Mouse (Mus musculus) lung, embryonic 15.5 days (tissue): Measurements from ENCODE around the gene Arfip1. TPM values are rescaled to one million over a fixed set of nuclear protein-coding genes. Genes with fewer than 3 reads are reported as not detected.
A peak's percentile ranks its signal among the peaks of the same experiment; 100 is the strongest.

Experiments
- ATAC-seq: fragments of 200-750 bp; cut with Nextera tagmentation; 2 replicates; pipeline ENCODE4 v1.8.0; 2017; ENCODE audit warnings: moderate number of reproducible peaks, borderline replicate concordance; ENCODE audit not compliant: low FRiP score, low TSS enrichment; ENCODE audit errors: extremely low read depth
- H3K27ac ChIP-seq: fragments of 300-500 bp; sonication (generic); 2 replicates; pipeline ENCODE4 v1.5.1; 2015; ENCODE audit warnings: moderate library complexity, mild to moderate bottlenecking, inconsistent platforms
- H3K27me3 ChIP-seq: fragments of 300-500 bp; sonication (generic); 2 replicates; pipeline ENCODE4 v1.6.1; 2015; ENCODE audit warnings: inconsistent platforms
- H3K36me3 ChIP-seq: fragments of 300-500 bp; sonication (generic); 2 replicates; pipeline ENCODE4 v1.6.1; 2015; ENCODE audit warnings: inconsistent platforms
- H3K4me1 ChIP-seq: fragments of 300-500 bp; sonication (generic); 2 replicates; pipeline ENCODE4 v1.6.1; 2015; ENCODE audit warnings: inconsistent platforms
- H3K4me2 ChIP-seq: fragments of 300-500 bp; sonication (generic); 2 replicates; pipeline ENCODE4 v1.6.1; 2015; ENCODE audit warnings: inconsistent platforms, mild to moderate bottlenecking, moderate library complexity
- H3K4me3 ChIP-seq: fragments of 300-500 bp; sonication (generic); 2 replicates; pipeline ENCODE4 v1.5.1; 2015; ENCODE audit warnings: mild to moderate bottlenecking, inconsistent platforms
- H3K9ac ChIP-seq: fragments of 300-500 bp; sonication (generic); 2 replicates; pipeline ENCODE4 v1.6.1; 2015; ENCODE audit warnings: inconsistent platforms
- H3K9me3 ChIP-seq: fragments of 300-500 bp; sonication (generic); 2 replicates; pipeline ENCODE4 v1.6.1; 2016; ENCODE audit warnings: inconsistent platforms
- WGBS: fragments of 180-500 bp; shearing (Covaris S2); methylation state at CpG from one replicate; pipeline ENCODE4 v1.1.7; 2015; 5-methylcytosine and 5-hydroxymethylcytosine counted together
- polyA plus RNA-seq: library from polyadenylated mRNA; unstranded; fragments of >200 nt; fragmentation: Nextera tagmentation; extraction: Ambion mirVana; gene quantifications from 2 replicates; pipeline ENCODE4 v1.2.1, GENCODE M21; 2015

Gene Arfip1
- polyA plus RNA-seq, 1 experiment from 2014 or later: 60.8 TPM

DNA sequence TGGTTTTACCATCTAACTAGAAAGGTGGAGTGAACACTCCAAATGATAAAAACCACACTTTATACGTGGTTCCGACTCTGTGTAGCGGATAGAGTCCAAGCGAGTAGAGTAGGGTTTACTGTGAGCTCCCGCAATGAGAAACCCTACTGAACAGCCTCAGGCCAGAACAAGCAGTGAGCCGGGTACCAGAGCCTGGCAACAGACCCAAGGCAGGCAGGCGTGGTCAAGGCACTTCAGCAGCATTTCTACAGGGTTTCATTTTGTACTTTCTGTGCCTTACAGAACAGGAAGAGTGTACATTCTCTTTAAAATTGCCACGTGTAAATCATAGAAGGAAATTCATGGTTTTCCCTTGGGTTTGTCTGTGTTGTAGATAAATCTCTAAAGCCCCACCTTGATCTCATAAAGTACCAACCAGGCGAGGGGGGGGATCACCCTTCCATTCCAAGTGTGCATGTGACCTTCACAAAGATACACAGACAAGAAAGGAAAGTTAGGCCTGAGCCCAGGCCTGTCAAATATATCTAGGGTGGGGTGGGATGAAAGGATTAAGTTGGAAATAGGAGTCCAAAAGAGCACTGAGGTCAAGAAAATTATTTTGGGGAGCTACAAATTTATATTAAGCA lies 19.6 kb upstream of the Arfip1 start:
- Histone ChIP-seq H3K9me3 (no peaks in the 10 kb centered on the region), H3K4me2 (no peak overlapping the region), H3K36me3 (no peaks in the 10 kb centered on the region), H3K27ac (no peak overlapping the region), H3K4me3 (no peak overlapping the region), H3K9ac (no peak overlapping the region), H3K4me1 (0 out of 2 replicates have a peak, but pooled peaks cover 23% of the 10 kb centered on the region), H3K27me3 (no peaks in the 10 kb centered on the region)
- 77% methylated on average over 9 of the region's 9 CpGs for WGBS
- ATAC-seq: no peak

- no peak overlapping the region for H3K9ac ChIP-seq
- no peaks in the 10 kb centered on the region for H3K27me3 ChIP-seq
- no peak overlapping the region for H3K4me2 ChIP-seq
- WGBS: 71% methylated on average over 6 of the region's 6 CpGs
- no peak overlapping the region for H3K27ac ChIP-seq
- no peak overlapping the region for H3K4me3 ChIP-seq
- H3K9me3 ChIP-seq: no peaks in the 10 kb centered on the region
- peaks cover 31% of the 10 kb centered on the region; the same call in 1 of the 2 replicates for H3K4me1 ChIP-seq
- ATAC-seq: no peak
- no peaks in the 10 kb centered on the region for H3K36me3 ChIP-seq
Measured at GRCm38 (mm10) chr3:84598756-84599155, 16.3 kb upstream of the Arfip1 start.

- Histone ChIP-seq H3K27me3 (no peaks in the 10 kb centered on the region), H3K4me2 (no peak overlapping the region), H3K27ac (peak overlapping the region; percentile 60), H3K4me1 (peaks cover 31% of the 10 kb centered on the region; the same call in 1 of the 2 replicates), H3K9me3 (no peaks in the 10 kb centered on the region), H3K9ac (no peak overlapping the region), H3K36me3 (no peaks in the 10 kb centered on the region), H3K4me3 (no peak overlapping the region)
- ATAC-seq: peak; percentile 42; the same call in 1 of the 2 replicates
- WGBS: 63% methylated on average over 6 of the region's 6 CpGs
Measured at GRCm38 (mm10) chr3:84597996-84598734, 15.7 kb upstream of the Arfip1 start.

DNA sequence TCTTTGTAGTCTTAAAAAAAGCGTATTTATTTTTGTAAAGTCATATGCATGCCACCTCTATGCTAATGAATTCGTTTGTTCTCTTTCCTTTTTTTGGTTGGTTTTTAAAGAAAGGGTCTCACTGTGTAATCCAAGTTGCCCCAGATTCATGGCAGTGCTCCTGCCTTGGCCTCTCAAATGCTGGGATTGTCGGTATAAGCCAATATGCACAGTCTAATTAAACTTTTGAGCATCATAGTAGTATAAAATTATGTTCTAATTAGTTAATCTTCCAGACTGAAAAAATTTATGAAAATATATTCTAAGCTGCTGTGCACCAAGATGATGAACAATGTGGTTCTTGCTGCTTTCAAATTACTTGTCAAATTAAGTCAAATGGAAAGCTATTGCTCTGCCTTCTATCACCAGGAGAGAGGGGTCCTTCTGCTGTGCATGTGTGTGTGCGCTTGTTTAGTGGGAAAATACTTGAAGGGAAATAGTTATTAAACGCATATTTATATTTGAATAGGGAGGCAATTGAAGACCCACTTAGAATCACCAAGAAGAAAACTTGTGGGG lies 13.3 kb upstream of the Arfip1 start:
- 0 out of 2 replicates have a peak overlapping the region, but pooled peaks have one; percentile 5 for H3K9ac ChIP-seq
- H3K9me3 ChIP-seq: no peaks in the 10 kb centered on the region
- peak overlapping the region; percentile 36 for H3K4me3 ChIP-seq
- ATAC-seq: no peak
- whole genome bisulfite sequencing: 35% methylated on average over 5 of the region's 5 CpGs
- no peaks in the 10 kb centered on the region for H3K27me3 ChIP-seq
- peak overlapping the region; percentile 55 for H3K4me2 ChIP-seq
- peaks cover 28% of the 10 kb centered on the region; the same call in 1 of the 2 replicates for H3K4me1 ChIP-seq
- peak overlapping the region; percentile 1; the same call in 1 of the 2 replicates for H3K27ac ChIP-seq
- no peaks in the 10 kb centered on the region for H3K36me3 ChIP-seq

GRCm38 (mm10) chr3:84594894-84595676 lies 12.7 kb upstream of the Arfip1 start:
- Histone ChIP-seq H3K4me3 (peak overlapping the region; percentile 36), H3K36me3 (no peaks in the 10 kb centered on the region), H3K27ac (peak overlapping the region; percentile 1; the same call in 1 of the 2 replicates), H3K9ac (peak overlapping the region; percentile 5; the same call in 1 of the 2 replicates), H3K27me3 (no peaks in the 10 kb centered on the region), H3K9me3 (no peaks in the 10 kb centered on the region), H3K4me2 (peak overlapping the region; percentile 55), H3K4me1 (peaks cover 25% of the 10 kb centered on the region; the same call in 1 of the 2 replicates)
- no peak for ATAC-seq
- WGBS: 3% methylated on average over 23 of the region's 23 CpGs

DNA sequence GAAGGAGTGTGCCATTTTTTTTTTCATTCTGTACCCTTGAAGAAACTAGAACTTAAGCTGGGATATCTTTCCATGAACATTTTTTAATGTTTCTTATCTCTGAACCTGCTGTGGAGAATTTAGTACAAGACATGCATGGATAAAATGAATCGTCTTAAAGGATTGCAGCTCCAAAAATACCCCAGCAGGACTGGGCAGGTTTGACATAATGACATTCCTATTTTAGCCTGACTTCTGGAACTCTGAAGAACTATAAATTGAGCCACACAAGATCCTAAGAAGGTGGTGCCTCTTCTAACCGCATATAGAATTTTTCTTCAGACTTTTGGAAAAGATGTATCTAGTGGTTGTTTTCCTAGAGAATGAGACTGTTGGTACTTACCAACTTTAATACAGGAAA lies 10.8 kb upstream of the Arfip1 start, which contains the start of gene Tigd4:
Tigd4 (plus strand) TSS at position 301 of the 400 bp plus-strand sequence.
- 79% methylated on average over 2 of the region's 2 CpGs for WGBS
- Histone ChIP-seq H3K36me3 (no peaks in the 10 kb centered on the region), H3K4me3 (no peak within 1 kb of the TSS), H3K4me2 (no peak within 1 kb of the TSS), H3K4me1 (peaks cover 18% of the 10 kb centered on the region; the same call in 1 of the 2 replicates), H3K9me3 (no peaks in the 10 kb centered on the region), H3K27ac (no peak within 1 kb of the TSS), H3K9ac (no peak within 1 kb of the TSS), H3K27me3 (no peaks in the 10 kb centered on the region)
- ATAC-seq: no peak

GRCm38 (mm10) chr3:84586736-84587135 lies 4.3 kb upstream of the Arfip1 start:
- WGBS: 22% methylated on average over 5 of the region's 5 CpGs
- no peaks in the 10 kb centered on the region for H3K36me3 ChIP-seq
- H3K4me3 ChIP-seq: no peak overlapping the region
- H3K9ac ChIP-seq: no peak overlapping the region
- no peak overlapping the region for H3K4me2 ChIP-seq
- no peak for ATAC-seq
- H3K9me3 ChIP-seq: no peaks in the 10 kb centered on the region
- peak overlapping the region; percentile 37; the same call in 1 of the 2 replicates for H3K27ac ChIP-seq
- H3K27me3 ChIP-seq: no peaks in the 10 kb centered on the region
- H3K4me1 ChIP-seq: peaks cover 22% of the 10 kb centered on the region

DNA sequence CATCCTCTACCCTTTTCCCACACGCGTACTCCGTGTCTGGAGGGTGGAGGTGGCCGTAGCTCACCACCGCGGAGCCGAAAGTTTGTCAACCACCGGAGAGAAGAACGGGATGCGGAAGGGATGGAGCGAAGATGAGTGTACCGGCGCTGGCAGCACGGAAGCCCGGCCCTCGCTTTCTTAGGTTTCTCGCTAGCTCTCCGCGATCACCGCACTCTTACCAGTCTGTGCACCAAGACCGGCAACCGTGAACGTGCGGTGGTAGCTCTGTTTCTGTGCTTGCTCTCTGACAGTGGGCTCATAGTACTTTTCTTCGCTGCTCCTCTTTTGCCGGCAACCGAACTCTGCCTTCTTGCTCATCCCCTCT lies 470 bp upstream of the Arfip1 start:
- H3K4me1 ChIP-seq: peaks cover 39% of the 10 kb centered on the region
- ATAC-seq: no peak

GRCm38 (mm10) chr3:84581696-84582022 lies 766 bp downstream of the Arfip1 start:
- Histone ChIP-seq H3K4me1 (peaks cover 34% of the 10 kb centered on the region), H3K27ac (peak overlapping the region; percentile 97), H3K4me2 (peak overlapping the region; percentile 87), H3K27me3 (no peaks in the 10 kb centered on the region), H3K9ac (peak overlapping the region; percentile 82), H3K4me3 (peak overlapping the region; percentile 70), H3K9me3 (no peaks in the 10 kb centered on the region), H3K36me3 (no peaks in the 10 kb centered on the region)
- WGBS: 1% methylated on average over 4 of the region's 4 CpGs
- no peak for ATAC-seq

More for the DNA sequence above, 470 bp upstream of the Arfip1 start:
- Histone ChIP-seq H3K4me2 (peak overlapping the region; percentile 87), H3K36me3 (no peaks in the 10 kb centered on the region), H3K27ac (peak overlapping the region; percentile 97), H3K9ac (peak overlapping the region; percentile 50), H3K27me3 (no peaks in the 10 kb centered on the region), H3K9me3 (no peaks in the 10 kb centered on the region), H3K4me3 (peak overlapping the region; percentile 70)
- WGBS: 0% methylated on average over 27 of the region's 27 CpGs

DNA sequence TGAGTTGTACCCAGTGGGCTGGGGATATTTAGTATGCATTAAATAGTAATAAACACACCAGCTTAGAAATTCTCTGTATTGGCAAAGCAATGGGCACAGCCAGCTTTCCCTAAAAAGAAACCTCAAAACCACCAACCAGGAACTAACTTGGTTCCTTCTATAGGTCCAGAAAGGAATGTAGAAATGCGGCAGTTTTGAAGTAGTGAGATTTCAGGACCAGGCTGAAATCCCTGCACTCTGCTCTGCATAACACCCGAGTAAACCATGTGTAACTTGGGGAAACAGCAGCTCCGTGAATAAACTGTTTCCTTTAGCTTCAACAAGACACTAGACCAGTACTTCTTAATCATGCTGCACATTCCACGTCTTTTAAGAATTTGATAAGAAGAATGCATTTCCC lies 1.7 kb downstream of the Arfip1 start:
- no peaks in the 10 kb centered on the region for H3K9me3 ChIP-seq
- H3K27ac ChIP-seq: no peak overlapping the region
- peak overlapping the region; percentile 87 for H3K4me2 ChIP-seq
- H3K9ac ChIP-seq: peak overlapping the region; percentile 0; the same call in 1 of the 2 replicates
- peaks cover 30% of the 10 kb centered on the region for H3K4me1 ChIP-seq
- no peaks in the 10 kb centered on the region for H3K27me3 ChIP-seq
- ATAC-seq: no peak
- peak overlapping the region; percentile 70 for H3K4me3 ChIP-seq
- no peaks in the 10 kb centered on the region for H3K36me3 ChIP-seq
- 8% methylated on average over 4 of the region's 4 CpGs for WGBS

DNA sequence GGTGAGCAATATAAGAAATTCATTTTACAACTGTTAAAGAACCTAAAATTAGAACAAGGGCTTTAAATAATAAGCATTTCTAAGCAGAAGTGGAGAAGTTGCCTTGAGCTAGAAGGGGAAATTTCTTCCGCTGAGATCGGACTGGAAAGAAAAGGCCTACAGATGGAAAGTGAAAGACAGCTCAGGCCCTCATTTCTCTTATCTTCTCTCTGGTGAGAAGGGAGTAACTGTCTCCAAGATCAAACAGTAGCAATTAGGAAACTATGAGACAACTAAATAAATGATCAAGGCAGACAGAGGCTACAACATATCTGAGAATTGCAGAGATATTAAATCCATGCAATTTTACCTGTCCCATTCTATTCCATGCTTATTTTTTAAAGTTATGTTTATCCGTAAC lies 11.9 kb downstream of the Arfip1 start:
- no peak overlapping the region for H3K4me2 ChIP-seq
- H3K9me3 ChIP-seq: no peaks in the 10 kb centered on the region
- H3K4me1 ChIP-seq: peaks cover 15% of the 10 kb centered on the region; the same call in 1 of the 2 replicates
- H3K9ac ChIP-seq: no peak overlapping the region
- no peaks in the 10 kb centered on the region for H3K36me3 ChIP-seq
- no peak overlapping the region for H3K4me3 ChIP-seq
- ATAC-seq: no peak
- no peaks in the 10 kb centered on the region for H3K27me3 ChIP-seq
- WGBS: 77% methylated on average over 3 of the region's 3 CpGs
- no peak overlapping the region for H3K27ac ChIP-seq
